In the genomic region with DNA sequence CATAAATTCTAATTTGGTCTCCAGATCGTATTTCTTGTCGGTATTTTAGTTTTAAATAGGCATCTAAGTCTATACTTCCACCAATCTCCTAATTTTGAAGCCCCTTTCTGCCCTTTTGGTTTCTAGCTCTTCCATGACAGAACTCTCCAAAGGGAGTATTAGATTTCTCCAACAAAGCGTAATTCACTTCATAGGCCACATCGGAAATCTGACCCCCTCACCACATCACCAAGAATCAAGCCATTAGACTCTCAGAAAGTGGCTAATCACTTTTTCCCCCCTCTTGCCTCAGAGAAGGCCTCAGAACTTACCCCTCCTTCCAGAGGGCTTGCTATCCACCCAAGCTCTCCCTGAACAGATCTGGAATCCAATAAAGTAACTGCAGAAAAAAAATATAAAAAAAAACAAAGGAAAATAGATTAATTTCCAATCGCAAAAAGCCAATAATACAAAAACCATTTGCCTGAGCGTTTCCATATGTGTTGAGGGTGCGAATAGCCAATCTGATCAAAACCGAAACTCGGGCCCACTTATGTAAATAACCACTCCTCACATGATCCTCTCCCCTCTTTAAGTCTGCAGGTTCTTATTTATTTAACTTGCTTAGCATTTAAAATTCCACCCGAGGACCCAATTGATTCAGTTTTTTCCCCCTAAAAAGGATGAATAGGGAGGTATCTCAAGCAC, we compare ENCODE assay signal across 9 mouse cellular contexts. TPM values are rescaled to one million over a fixed set of nuclear protein-coding genes. Genes with fewer than 3 reads are reported as not detected.
DNase-seq lines count a peak whose midpoint lies in the region; ATAC-seq and TF ChIP-seq lines count a peak whose summit lies in the region.
"Had no signal": no experiment of that assay in that cellular context is flagged by ENCODE, and none has a peak within 500 bp of the region (broad histone marks: within the 10 kb centered on the region; RNA-seq: fewer than 3 reads in every experiment).

No protein-coding gene starts in this region.

- H3K36me3 ChIP-seq in lung, embryonic 14.5 days (ENCODE audit: insufficient read depth): peaks cover 8% of the 10 kb centered on the region; the same call in 1 of the 2 replicates
- H3K36me3 ChIP-seq in forebrain, embryonic 12.5 days (replicated peaks): peaks cover 30% of the 10 kb centered on the region
- H3K36me3 ChIP-seq in limb, embryonic 11.5 days (ENCODE audit: control insufficient read depth, insufficient read depth, low read length): peaks cover 2% of the 10 kb centered on the region; the same call in 1 of the 2 replicates
- H3K36me3 ChIP-seq in stomach, embryonic 16.5 days (ENCODE audit: control insufficient read depth, insufficient read depth, low read length): no peaks in the 10 kb centered on the region

- no peaks in the 10 kb centered on the region for H3K4me1 ChIP-seq in lung, embryonic 14.5 days (ENCODE audit: insufficient read depth)
- peaks cover 51% of the 10 kb centered on the region for H3K4me1 ChIP-seq in forebrain, embryonic 12.5 days
- peaks cover 22% of the 10 kb centered on the region for H3K4me1 ChIP-seq in limb, embryonic 11.5 days (ENCODE audit: control insufficient read depth, insufficient read depth, low read length)
- peaks cover 21% of the 10 kb centered on the region; the same call in 1 of the 2 replicates for H3K4me1 ChIP-seq in stomach, embryonic 16.5 days (ENCODE audit: control insufficient read depth, insufficient read depth, low read length)

- no peak for DNase-seq in lung, embryonic 14.5 days
- DNase-seq in lung, postnatal 10 days: no peak
- DNase-seq in limb, embryonic 11.5 days (ENCODE audit: low spot score): no peak
- DNase-seq in testis, postnatal 10 days (ENCODE audit: low spot score): no peak
- no peak for DNase-seq in kidney, postnatal 14 days
- DNase-seq: gastrocnemius, adult 2 months had no signal

- ATAC-seq in lung, embryonic 14.5 days (ENCODE audit: insufficient read depth): no peak
- ATAC-seq in forebrain, embryonic 12.5 days (ENCODE audit: low FRiP score): no peak
- no peak for ATAC-seq in limb, embryonic 11.5 days (ENCODE audit: insufficient number of reproducible peaks, low FRiP score, low TSS enrichment, low read depth)
- ATAC-seq in stomach, embryonic 16.5 days (ENCODE audit: insufficient read depth, low FRiP score): no peak
- ATAC-seq: Patski had no signal

- 47% methylated on average over 10 of the region's 10 CpGs for WGBS in lung, embryonic 14.5 days
- WGBS in forebrain, embryonic 12.5 days: 20% methylated on average over 10 of the region's 10 CpGs
- WGBS in limb, embryonic 11.5 days: 30% methylated on average over 10 of the region's 10 CpGs
- whole genome bisulfite sequencing in stomach, embryonic 16.5 days: 56% methylated on average over 10 of the region's 10 CpGs

- H3K27ac ChIP-seq in lung, embryonic 14.5 days (ENCODE audit: low read depth): no peak overlapping the region
- peak overlapping the region; percentile 95 for H3K27ac ChIP-seq in forebrain, embryonic 12.5 days
- no peak overlapping the region for H3K27ac ChIP-seq in limb, embryonic 11.5 days (replicated peaks; ENCODE audit: low read depth, low read length)
- H3K27ac ChIP-seq in stomach, embryonic 16.5 days (ENCODE audit: low read length): no peak overlapping the region
- H3K27ac ChIP-seq: gastrocnemius, adult 2 months had no signal

- no peak for TF ChIP-seq CTCF in lung, embryonic 14.5 days (IDR thresholded peaks at IDR 0.05; ENCODE audit: low read depth)

- no peaks in the 10 kb centered on the region for H3K27me3 ChIP-seq in lung, embryonic 14.5 days (ENCODE audit: insufficient read depth, low read length)
- H3K27me3 ChIP-seq in forebrain, embryonic 12.5 days: no peaks in the 10 kb centered on the region; the same call in 1 of the 2 replicates
- no peaks in the 10 kb centered on the region for H3K27me3 ChIP-seq in limb, embryonic 11.5 days (ENCODE audit: control insufficient read depth, insufficient read depth, low read length)
- H3K27me3 ChIP-seq in stomach, embryonic 16.5 days (ENCODE audit: control insufficient read depth, insufficient read depth, low read length): no peaks in the 10 kb centered on the region
- H3K27me3 ChIP-seq: Patski had no signal

- H3K9ac ChIP-seq in lung, embryonic 14.5 days: no peak overlapping the region
- peak overlapping the region; percentile 88 for H3K9ac ChIP-seq in forebrain, embryonic 12.5 days
- H3K9ac ChIP-seq in limb, embryonic 11.5 days (ENCODE audit: low read length): no peak overlapping the region; the same call in 1 of the 2 replicates
- no peak overlapping the region for H3K9ac ChIP-seq in stomach, embryonic 16.5 days (ENCODE audit: low read length)

- H3K4me3 ChIP-seq in lung, embryonic 14.5 days (ENCODE audit: low read depth, low read length): peak overlapping the region; percentile 55; the same call in 1 of the 2 replicates
- peak overlapping the region; percentile 78 for H3K4me3 ChIP-seq in forebrain, embryonic 12.5 days (replicated peaks)
- peak overlapping the region; percentile 78 for H3K4me3 ChIP-seq in limb, embryonic 11.5 days (ENCODE audit: low read depth, low read length)
- peak overlapping the region; percentile 77 for H3K4me3 ChIP-seq in stomach, embryonic 16.5 days (replicated peaks; ENCODE audit: low read length)

- H3K4me2 ChIP-seq in lung, embryonic 14.5 days: peak overlapping the region; percentile 94
- peak overlapping the region; percentile 92 for H3K4me2 ChIP-seq in forebrain, embryonic 12.5 days
- peak overlapping the region; percentile 85 for H3K4me2 ChIP-seq in limb, embryonic 11.5 days (ENCODE audit: low read depth, severe bottlenecking)
- peak overlapping the region; percentile 96 for H3K4me2 ChIP-seq in stomach, embryonic 16.5 days (ENCODE audit: low read depth, low read length)

- H3K9me3 ChIP-seq in lung, embryonic 14.5 days (ENCODE audit: low read depth, low read length): no peaks in the 10 kb centered on the region
- no peaks in the 10 kb centered on the region for H3K9me3 ChIP-seq in forebrain, embryonic 12.5 days
- no peaks in the 10 kb centered on the region for H3K9me3 ChIP-seq in limb, embryonic 11.5 days (ENCODE audit: control insufficient read depth, low read length)
- H3K9me3 ChIP-seq in stomach, embryonic 16.5 days (replicated peaks; ENCODE audit: control insufficient read depth, low read length): no peaks in the 10 kb centered on the region

RNA-seq across cellular contexts. Expression of gene Epha4, which starts 3.4 kb away (rescaled TPM):
- 18.0 and 21.9 TPM in 2 replicates for polyA plus RNA-seq in lung, embryonic 14.5 days (2014; fragmentation: Nextera tagmentation; extraction: Ambion mirVana)
- 56.2 and 58.4 TPM in 2 replicates for polyA plus RNA-seq in forebrain, embryonic 12.5 days (2016; fragmentation: Nextera tagmentation; extraction: Ambion mirVana)
- 41.9 and 52.3 TPM in 2 replicates for polyA plus RNA-seq in limb, embryonic 11.5 days (2014; fragmentation: Nextera tagmentation; extraction: Ambion mirVana)
- polyA plus RNA-seq in stomach, embryonic 16.5 days (2015; fragmentation: Nextera tagmentation; extraction: Ambion mirVana): 11.8 and 12.0 TPM in 2 replicates
